Mouse (Mus musculus) midbrain, postnatal 0 days (tissue): Measurements from ENCODE around the gene Nrxn3. TPM values are rescaled to one million over a fixed set of nuclear protein-coding genes. Genes with fewer than 3 reads are reported as not detected.

Experiments used
- ATAC-seq: fragments of 200-750 bp; cut with Nextera tagmentation; 2 replicates; pipeline ENCODE4 v1.8.0; 2017; ENCODE audit warnings: moderate number of reproducible peaks, mild to moderate bottlenecking, moderate TSS enrichment, moderate library complexity; ENCODE audit not compliant: low FRiP score
- DNase-seq: peaks from one replicate; pipeline ENCODE4 v3.0.0-alpha.2; 2015; ENCODE audit warnings: low spot score
- H3K27ac ChIP-seq: fragments of 300-500 bp; sonication (generic); 2 replicates; pipeline ENCODE4 v1.5.1; 2014; ENCODE audit warnings: low read depth, mild to moderate bottlenecking, low read length, mixed read lengths
- H3K27me3 ChIP-seq: fragments of 300-500 bp; sonication (generic); 2 replicates; pipeline ENCODE4 v1.6.1; 2014; ENCODE audit warnings: low read length, control low read depth, mixed read lengths; ENCODE audit not compliant: insufficient read depth
- H3K36me3 ChIP-seq: fragments of 300-500 bp; sonication (generic); 2 replicates; pipeline ENCODE4 v1.6.1; 2014; ENCODE audit warnings: low read length, control low read depth, mixed read lengths; ENCODE audit not compliant: insufficient read depth
- H3K4me1 ChIP-seq: fragments of 300-500 bp; sonication (generic); 2 replicates; pipeline ENCODE4 v1.6.1; 2014; ENCODE audit warnings: mild to moderate bottlenecking, control low read depth, antibody characterized with exemption, low read length, mixed read lengths; ENCODE audit not compliant: insufficient read depth
- H3K4me2 ChIP-seq: fragments of 300-500 bp; sonication (generic); 2 replicates; pipeline ENCODE4 v1.6.1; 2014; ENCODE audit warnings: low read depth, mild to moderate bottlenecking, low read length, mixed read lengths; ENCODE audit not compliant: poor library complexity, severe bottlenecking
- H3K4me3 ChIP-seq: fragments of 300-500 bp; sonication (generic); 2 replicates; pipeline ENCODE4 v1.5.1; 2014; ENCODE audit warnings: low read depth, mild to moderate bottlenecking, low read length, moderate library complexity
- H3K9ac ChIP-seq: fragments of 300-500 bp; sonication (generic); replicated peaks from 2 replicates; pipeline ENCODE4 v1.6.1; 2014; ENCODE audit warnings: mild to moderate bottlenecking, low read length, moderate library complexity, mixed read lengths; ENCODE audit not compliant: poor library complexity, severe bottlenecking
- H3K9me3 ChIP-seq: fragments of 300-500 bp; sonication (generic); 2 replicates; pipeline ENCODE4 v1.6.1; 2016; ENCODE audit warnings: low read length, control low read depth
- CTCF ChIP-seq: IDR thresholded peaks from 2 replicates; pipeline ENCODE4 v1.5.1; 2016; ENCODE audit warnings: antibody characterized with exemption, mild to moderate bottlenecking
- WGBS: fragments of 180-500 bp; shearing (Covaris S2); extraction: QIAGEN DNeasy Blood & Tissue Kit; methylation state at CpG from one replicate; pipeline ENCODE4 v1.1.7; 2014; 5-methylcytosine and 5-hydroxymethylcytosine counted together
- polyA plus RNA-seq: library from polyadenylated mRNA; unstranded; fragments of >200 nt; fragmentation: Nextera tagmentation; extraction: Ambion mirVana; gene quantifications from 2 replicates; pipeline ENCODE4 v1.2.1, GENCODE M21; 2015
- total RNA-seq: library from RNA; depleted of rRNA; stranded (reverse); fragments of >200 nt; gene quantifications from 2 replicates; pipeline ENCODE4 v1.2.3, GENCODE M21; 2014

Gene Nrxn3
- total and polyA plus RNA-seq, 2 experiments from 2014 or later, result 80.8 to 88.2 TPM

DNA sequence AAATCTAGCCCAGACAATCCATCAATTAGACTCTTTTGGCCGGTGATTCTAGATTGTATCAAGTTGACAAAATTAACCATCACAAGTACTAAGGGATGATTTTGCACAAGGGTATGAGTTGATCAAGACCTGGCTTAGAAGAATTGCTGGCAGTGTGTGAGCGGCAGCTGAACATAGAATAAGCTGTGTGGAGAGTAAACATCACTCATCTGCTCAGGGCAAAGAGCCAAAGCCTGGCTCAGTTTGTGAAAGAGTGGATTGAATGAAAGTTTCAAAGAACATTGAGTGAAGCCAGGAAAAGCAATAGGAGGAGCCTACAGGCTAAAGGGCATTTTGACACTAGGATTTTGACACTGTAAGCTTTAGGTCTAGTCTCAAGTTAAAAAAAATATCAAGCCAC lies 828.6 kb downstream of the Nrxn3 start:
- WGBS, result 77% methylated on average over 2 of the region's 2 CpGs
- ATAC-seq, result no peak
- no peak overlapping the region for H3K27ac ChIP-seq
- H3K27me3 ChIP-seq, result no peaks in the 10 kb centered on the region
- H3K9me3 ChIP-seq, result no peaks in the 10 kb centered on the region
- no peaks in the 10 kb centered on the region for H3K36me3 ChIP-seq
- H3K4me3 ChIP-seq, result no peak overlapping the region
- H3K4me1 ChIP-seq, result no peaks in the 10 kb centered on the region
- no peak overlapping the region for H3K9ac ChIP-seq
- peak; percentile 60 for DNase-seq
- no peak for TF ChIP-seq CTCF
- no peak overlapping the region for H3K4me2 ChIP-seq

- no peaks in the 10 kb centered on the region for H3K27me3 ChIP-seq
- DNase-seq, result peak; percentile 58
- 55% methylated on average over 4 of the region's 4 CpGs for WGBS
- no peak overlapping the region for H3K9ac ChIP-seq
- no peaks in the 10 kb centered on the region for H3K4me1 ChIP-seq
- H3K36me3 ChIP-seq, result no peaks in the 10 kb centered on the region
- ATAC-seq, result no peak
- no peak for TF ChIP-seq CTCF
- H3K27ac ChIP-seq, result no peak overlapping the region
- H3K9me3 ChIP-seq, result no peaks in the 10 kb centered on the region
- H3K4me2 ChIP-seq, result no peak overlapping the region
- no peak overlapping the region for H3K4me3 ChIP-seq
Observed at GRCm38 (mm10) chr12:89553223-89553880, 830.7 kb downstream of the Nrxn3 start.

DNA sequence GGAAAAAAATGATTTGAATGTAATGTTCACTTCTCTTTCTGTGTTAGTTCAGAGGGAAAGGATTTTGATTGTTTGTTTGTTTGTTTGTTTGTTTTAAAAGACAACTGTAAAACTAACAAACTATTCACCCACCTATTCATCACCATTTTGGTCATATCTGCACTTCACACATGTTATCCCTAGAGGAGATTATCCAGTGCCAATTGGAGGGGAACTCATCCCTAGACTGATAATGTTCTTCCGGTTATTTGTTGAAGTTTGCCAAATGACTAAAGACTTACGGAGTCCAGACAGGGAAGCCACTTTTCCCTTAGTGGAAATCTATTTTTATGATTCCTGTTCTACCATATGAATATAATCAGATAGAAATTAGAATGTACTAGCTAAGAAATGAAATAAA lies 831.5 kb downstream of the Nrxn3 start:
- Histone ChIP-seq H3K36me3 (no peaks in the 10 kb centered on the region), H3K4me3 (no peak overlapping the region), H3K9me3 (no peaks in the 10 kb centered on the region), H3K4me1 (no peaks in the 10 kb centered on the region), H3K27me3 (no peaks in the 10 kb centered on the region), H3K27ac (no peak overlapping the region), H3K9ac (no peak overlapping the region), H3K4me2 (no peak overlapping the region)
- no peak for TF ChIP-seq CTCF
- no peak for ATAC-seq
- peak; percentile 15 for DNase-seq
- 87% methylated on average over 2 of the region's 2 CpGs for WGBS

- ATAC-seq, result no peak
- no peak overlapping the region for H3K9ac ChIP-seq
- no peaks in the 10 kb centered on the region for H3K9me3 ChIP-seq
- no peaks in the 10 kb centered on the region for H3K27me3 ChIP-seq
- peak; percentile 74 for TF ChIP-seq CTCF
- peak; percentile 78 for DNase-seq
- H3K27ac ChIP-seq, result no peak overlapping the region
- H3K4me3 ChIP-seq, result no peak overlapping the region
- H3K4me2 ChIP-seq, result no peak overlapping the region
- WGBS, result 70% methylated on average over 2 of the region's 2 CpGs
- no peaks in the 10 kb centered on the region for H3K4me1 ChIP-seq
- no peaks in the 10 kb centered on the region for H3K36me3 ChIP-seq
Observed at GRCm38 (mm10) chr12:89554740-89555430, 832.2 kb downstream of the Nrxn3 start.

DNA sequence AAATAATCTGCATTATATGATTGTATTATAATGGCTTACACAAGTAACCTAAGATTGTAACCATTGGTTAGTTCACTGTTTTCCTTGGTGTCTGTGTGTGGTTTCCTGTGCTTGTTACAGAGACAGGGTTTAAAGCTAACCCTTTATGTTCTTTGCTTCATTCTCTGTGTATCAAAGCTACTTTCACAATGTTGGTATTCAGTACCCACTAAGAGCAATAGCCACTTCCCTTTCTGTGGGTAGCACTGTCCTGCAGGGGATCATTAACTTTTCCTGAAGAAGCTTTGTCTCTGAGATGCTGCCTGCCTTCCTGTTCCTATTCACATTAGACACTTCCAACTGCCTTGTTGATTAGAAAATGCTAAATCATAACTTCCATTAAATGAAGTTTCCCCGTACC lies 836.2 kb downstream of the Nrxn3 start:
- DNase-seq (no peak), ATAC-seq (no peak)
- TF ChIP-seq CTCF, result no peak
- Histone ChIP-seq H3K27me3 (no peaks in the 10 kb centered on the region), H3K4me2 (no peak overlapping the region), H3K4me1 (no peaks in the 10 kb centered on the region), H3K36me3 (no peaks in the 10 kb centered on the region), H3K4me3 (no peak overlapping the region), H3K9ac (no peak overlapping the region), H3K27ac (no peak overlapping the region), H3K9me3 (no peaks in the 10 kb centered on the region)
- 91% methylated on average over 1 of the region's 1 CpGs for WGBS

DNA sequence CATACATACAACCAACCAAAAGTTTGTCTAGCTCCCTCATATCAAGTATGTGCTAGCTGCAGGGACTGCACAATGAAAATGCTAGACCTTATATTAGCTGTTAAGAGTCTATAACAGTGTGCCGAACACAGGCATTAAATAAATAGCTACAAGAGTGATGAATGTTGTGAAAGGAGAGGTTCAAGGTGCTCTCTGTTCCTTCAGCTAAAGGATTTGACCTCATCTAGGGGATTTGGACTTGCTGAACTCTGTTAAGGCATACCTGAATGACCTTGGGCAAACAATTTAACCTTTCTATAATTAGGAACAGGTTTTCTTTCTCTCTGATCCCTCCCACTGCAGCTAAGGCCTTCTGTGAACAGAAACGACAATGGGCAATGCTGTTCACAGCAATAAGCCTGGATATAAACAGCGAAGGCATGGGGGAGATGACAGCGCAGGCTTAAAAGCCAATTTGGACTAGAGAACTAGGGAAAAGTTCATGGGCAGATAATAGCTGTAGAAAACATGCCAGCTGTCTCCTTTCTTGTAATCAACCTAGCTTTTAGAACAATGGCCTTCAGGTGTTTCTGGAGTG lies 839.4 kb downstream of the Nrxn3 start:
- DNase-seq (no peak), ATAC-seq (no peak)
- Histone ChIP-seq H3K4me1 (no peaks in the 10 kb centered on the region), H3K9me3 (no peaks in the 10 kb centered on the region), H3K27ac (no peak overlapping the region), H3K4me3 (no peak overlapping the region), H3K4me2 (no peak overlapping the region), H3K9ac (no peak overlapping the region), H3K27me3 (no peaks in the 10 kb centered on the region), H3K36me3 (no peaks in the 10 kb centered on the region)
- no peak for TF ChIP-seq CTCF
- 77% methylated on average over 4 of the region's 4 CpGs for WGBS
